Mouse (Mus musculus): ENCODE data around the gene Pakap. TPM values are rescaled to one million over a fixed set of nuclear protein-coding genes. Genes with fewer than 3 reads are reported as not detected.

Gene Pakap
- polyA plus RNA-seq, 1 experiment from 2014 or later, result 46.0 TPM

GRCm38 (mm10) chr4:57637636-57638386 lies 69.8 kb downstream of the Pakap start:
- no peaks in the 10 kb centered on the region for H3K27me3 ChIP-seq (ENCODE audit: control insufficient read depth, insufficient read depth, low read length)
- ATAC-seq (replicated peaks; ENCODE audit: insufficient number of reproducible peaks, low FRiP score, low TSS enrichment), result no peak
- H3K27ac ChIP-seq (ENCODE audit: low read depth, low read length), result peak overlapping the region; percentile 46; the same call in 1 of the 2 replicates
- H3K9me3 ChIP-seq (replicated peaks; ENCODE audit: control insufficient read depth, low read length), result no peaks in the 10 kb centered on the region
- peak overlapping the region; percentile 39; the same call in 1 of the 2 replicates for H3K9ac ChIP-seq (ENCODE audit: low read depth, low read length)
- no peaks in the 10 kb centered on the region for H3K36me3 ChIP-seq (ENCODE audit: control insufficient read depth, insufficient read depth, low read length)
- peak overlapping the region; percentile 38 for H3K4me2 ChIP-seq
- 0 out of 2 replicates have a peak overlapping the region, but pooled peaks have one; percentile 12 for H3K4me3 ChIP-seq (ENCODE audit: low read depth, low read length)
- H3K4me1 ChIP-seq (ENCODE audit: control insufficient read depth, insufficient read depth, low read length), result peaks cover 64% of the 10 kb centered on the region
- 34% methylated on average over 23 of the region's 24 CpGs for WGBS (ENCODE audit: insufficient replicate concordance)

- Histone ChIP-seq H3K4me1 (ENCODE audit: control insufficient read depth, insufficient read depth, low read length) (peaks cover 54% of the 10 kb centered on the region), H3K27me3 (ENCODE audit: control insufficient read depth, insufficient read depth, low read length) (no peaks in the 10 kb centered on the region), H3K4me3 (ENCODE audit: low read depth, low read length) (no peak overlapping the region), H3K27ac (ENCODE audit: low read depth, low read length) (no peak overlapping the region), H3K9ac (ENCODE audit: low read depth, low read length) (no peak overlapping the region), H3K9me3 (replicated peaks; ENCODE audit: control insufficient read depth, low read length) (no peaks in the 10 kb centered on the region), H3K4me2 (no peak overlapping the region), H3K36me3 (ENCODE audit: control insufficient read depth, insufficient read depth, low read length) (no peaks in the 10 kb centered on the region)
- WGBS (ENCODE audit: insufficient replicate concordance), result 72% methylated on average over 9 of the region's 9 CpGs
- no peak for ATAC-seq (replicated peaks; ENCODE audit: insufficient number of reproducible peaks, low FRiP score, low TSS enrichment)
These were observed 71.0 kb downstream of the Pakap start for GRCm38 (mm10) chr4:57638941-57639340.

- H3K4me1 ChIP-seq (ENCODE audit: control insufficient read depth, insufficient read depth, low read length), result peaks cover 42% of the 10 kb centered on the region
- peak overlapping the region; percentile 46; the same call in 1 of the 2 replicates for H3K9ac ChIP-seq (ENCODE audit: low read depth, low read length)
- no peaks in the 10 kb centered on the region for H3K27me3 ChIP-seq (ENCODE audit: control insufficient read depth, insufficient read depth, low read length)
- peak overlapping the region; percentile 35 for H3K4me2 ChIP-seq
- ATAC-seq (replicated peaks; ENCODE audit: insufficient number of reproducible peaks, low FRiP score, low TSS enrichment), result no peak
- no peak overlapping the region for H3K4me3 ChIP-seq (ENCODE audit: low read depth, low read length)
- 25% methylated on average over 7 of the region's 7 CpGs for WGBS (ENCODE audit: insufficient replicate concordance)
- H3K27ac ChIP-seq (ENCODE audit: low read depth, low read length), result peak overlapping the region; percentile 66; the same call in 1 of the 2 replicates
- peaks cover 5% of the 10 kb centered on the region for H3K36me3 ChIP-seq (ENCODE audit: control insufficient read depth, insufficient read depth, low read length)
- H3K9me3 ChIP-seq (replicated peaks; ENCODE audit: control insufficient read depth, low read length), result no peaks in the 10 kb centered on the region
These were observed 72.2 kb downstream of the Pakap start for GRCm38 (mm10) chr4:57640222-57640621.

- no peak for ATAC-seq (replicated peaks; ENCODE audit: insufficient number of reproducible peaks, low FRiP score, low TSS enrichment)
- Histone ChIP-seq H3K4me1 (ENCODE audit: control insufficient read depth, insufficient read depth, low read length) (peaks cover 35% of the 10 kb centered on the region), H3K36me3 (ENCODE audit: control insufficient read depth, insufficient read depth, low read length) (peaks cover 5% of the 10 kb centered on the region), H3K27me3 (ENCODE audit: control insufficient read depth, insufficient read depth, low read length) (no peaks in the 10 kb centered on the region), H3K4me2 (no peak overlapping the region), H3K4me3 (ENCODE audit: low read depth, low read length) (no peak overlapping the region), H3K9ac (ENCODE audit: low read depth, low read length) (no peak overlapping the region), H3K27ac (ENCODE audit: low read depth, low read length) (no peak overlapping the region), H3K9me3 (replicated peaks; ENCODE audit: control insufficient read depth, low read length) (no peaks in the 10 kb centered on the region)
- WGBS (ENCODE audit: insufficient replicate concordance), result 89% methylated on average over 3 of the region's 3 CpGs
These were observed 73.0 kb downstream of the Pakap start for GRCm38 (mm10) chr4:57640971-57641370.

GRCm38 (mm10) chr4:57650994-57651393 lies 83.0 kb downstream of the Pakap start:
- no peaks in the 10 kb centered on the region for H3K27me3 ChIP-seq (ENCODE audit: control insufficient read depth, insufficient read depth, low read length)
- WGBS (ENCODE audit: insufficient replicate concordance), result 50% methylated on average over 1 of the region's 1 CpGs
- no peaks in the 10 kb centered on the region for H3K4me1 ChIP-seq (ENCODE audit: control insufficient read depth, insufficient read depth, low read length)
- no peak overlapping the region for H3K4me2 ChIP-seq
- no peak for ATAC-seq (replicated peaks; ENCODE audit: insufficient number of reproducible peaks, low FRiP score, low TSS enrichment)
- H3K4me3 ChIP-seq (ENCODE audit: low read depth, low read length), result no peak overlapping the region
- H3K36me3 ChIP-seq (ENCODE audit: control insufficient read depth, insufficient read depth, low read length), result peaks cover 22% of the 10 kb centered on the region
- no peak overlapping the region for H3K9ac ChIP-seq (ENCODE audit: low read depth, low read length)
- no peaks in the 10 kb centered on the region; the same call in 1 of the 2 replicates for H3K9me3 ChIP-seq (replicated peaks; ENCODE audit: control insufficient read depth, low read length)
- H3K27ac ChIP-seq (ENCODE audit: low read depth, low read length), result no peak overlapping the region

- H3K27ac ChIP-seq (ENCODE audit: low read depth, low read length), result no peak overlapping the region
- H3K4me3 ChIP-seq (ENCODE audit: low read depth, low read length), result no peak overlapping the region
- 84% methylated on average over 8 of the region's 8 CpGs for WGBS (ENCODE audit: insufficient replicate concordance)
- no peak overlapping the region for H3K4me2 ChIP-seq
- peaks cover 22% of the 10 kb centered on the region for H3K36me3 ChIP-seq (ENCODE audit: control insufficient read depth, insufficient read depth, low read length)
- H3K27me3 ChIP-seq (ENCODE audit: control insufficient read depth, insufficient read depth, low read length), result no peaks in the 10 kb centered on the region
- H3K4me1 ChIP-seq (ENCODE audit: control insufficient read depth, insufficient read depth, low read length), result no peaks in the 10 kb centered on the region
- no peak overlapping the region for H3K9ac ChIP-seq (ENCODE audit: low read depth, low read length)
- H3K9me3 ChIP-seq (replicated peaks; ENCODE audit: control insufficient read depth, low read length), result no peaks in the 10 kb centered on the region; the same call in 1 of the 2 replicates
- no peak for ATAC-seq (replicated peaks; ENCODE audit: insufficient number of reproducible peaks, low FRiP score, low TSS enrichment)
These were observed 83.6 kb downstream of the Pakap start for GRCm38 (mm10) chr4:57651547-57651946.

GRCm38 (mm10) chr4:57652185-57652904 lies 84.4 kb downstream of the Pakap start:
- Histone ChIP-seq H3K4me1 (ENCODE audit: control insufficient read depth, insufficient read depth, low read length) (no peaks in the 10 kb centered on the region), H3K36me3 (ENCODE audit: control insufficient read depth, insufficient read depth, low read length) (peaks cover 24% of the 10 kb centered on the region), H3K9ac (ENCODE audit: low read depth, low read length) (no peak overlapping the region), H3K4me2 (no peak overlapping the region), H3K9me3 (replicated peaks; ENCODE audit: control insufficient read depth, low read length) (no peaks in the 10 kb centered on the region; the same call in 1 of the 2 replicates), H3K27me3 (ENCODE audit: control insufficient read depth, insufficient read depth, low read length) (no peaks in the 10 kb centered on the region), H3K4me3 (ENCODE audit: low read depth, low read length) (no peak overlapping the region), H3K27ac (ENCODE audit: low read depth, low read length) (no peak overlapping the region)
- ATAC-seq (replicated peaks; ENCODE audit: insufficient number of reproducible peaks, low FRiP score, low TSS enrichment), result no peak
- WGBS (ENCODE audit: insufficient replicate concordance), result 80% methylated on average over 5 of the region's 5 CpGs

GRCm38 (mm10) chr4:57655966-57656365 lies 88.0 kb downstream of the Pakap start:
- Histone ChIP-seq H3K36me3 (ENCODE audit: control insufficient read depth, insufficient read depth, low read length) (peaks cover 18% of the 10 kb centered on the region), H3K9ac (ENCODE audit: low read depth, low read length) (no peak overlapping the region), H3K27ac (ENCODE audit: low read depth, low read length) (no peak overlapping the region), H3K4me1 (ENCODE audit: control insufficient read depth, insufficient read depth, low read length) (peaks cover 13% of the 10 kb centered on the region), H3K4me3 (ENCODE audit: low read depth, low read length) (no peak overlapping the region), H3K9me3 (replicated peaks; ENCODE audit: control insufficient read depth, low read length) (no peaks in the 10 kb centered on the region; the same call in 1 of the 2 replicates), H3K4me2 (no peak overlapping the region), H3K27me3 (ENCODE audit: control insufficient read depth, insufficient read depth, low read length) (no peaks in the 10 kb centered on the region)
- ATAC-seq (replicated peaks; ENCODE audit: insufficient number of reproducible peaks, low FRiP score, low TSS enrichment), result no peak
- 84% methylated on average over 1 of the region's 1 CpGs for WGBS (ENCODE audit: insufficient replicate concordance)
